In genomic region chr19:55563148-55563651, GRCm38 (mm10) we compare ENCODE assay signal across 8 mouse cellular contexts.
DNase-seq lines count a peak whose midpoint lies in the region; ATAC-seq and TF ChIP-seq lines count a peak whose summit lies in the region.

No protein-coding gene starts in this region.

- H3K27me3 ChIP-seq in liver, embryonic 12.5 days (replicated peaks), result no peaks in the 10 kb centered on the region
- no peaks in the 10 kb centered on the region for H3K27me3 ChIP-seq in forebrain, embryonic 16.5 days (replicated peaks; ENCODE audit: control insufficient read depth, insufficient read depth, low read length)

- H3K4me1 ChIP-seq in liver, embryonic 12.5 days, result peaks cover 49% of the 10 kb centered on the region
- 0 out of 2 replicates have a peak, but pooled peaks cover 3% of the 10 kb centered on the region for H3K4me1 ChIP-seq in forebrain, embryonic 16.5 days (replicated peaks; ENCODE audit: control insufficient read depth, insufficient read depth, low read length)

- no peak overlapping the region for H3K4me3 ChIP-seq in liver, embryonic 12.5 days
- H3K4me3 ChIP-seq in forebrain, embryonic 16.5 days (replicated peaks; ENCODE audit: low read length), result no peak overlapping the region
- no peak overlapping the region for H3K4me3 ChIP-seq in left cerebral cortex, adult 2 months

- ATAC-seq in liver, embryonic 12.5 days, result no peak
- no peak for ATAC-seq in forebrain, embryonic 16.5 days

- H3K4me2 ChIP-seq in liver, embryonic 12.5 days, result no peak overlapping the region
- no peak overlapping the region for H3K4me2 ChIP-seq in forebrain, embryonic 16.5 days (ENCODE audit: low read length)

- 65% methylated on average over 15 of the region's 15 CpGs for WGBS in liver, embryonic 12.5 days (ENCODE audit: insufficient replicate concordance)
- 72% methylated on average over 15 of the region's 15 CpGs for WGBS in forebrain, embryonic 16.5 days

- H3K27ac ChIP-seq in liver, embryonic 12.5 days, result peak overlapping the region; percentile 68; the same call in 1 of the 2 replicates
- H3K27ac ChIP-seq in forebrain, embryonic 16.5 days (ENCODE audit: low read length), result no peak overlapping the region
- no peak overlapping the region for H3K27ac ChIP-seq in left cerebral cortex, adult 2 months

- no peak overlapping the region for H3K9ac ChIP-seq in liver, embryonic 12.5 days
- H3K9ac ChIP-seq in forebrain, embryonic 16.5 days (replicated peaks; ENCODE audit: low read depth, low read length), result no peak overlapping the region

- no peak for TF ChIP-seq CTCF in left cerebral cortex, adult 2 months (IDR thresholded peaks at IDR 0.05)

- intact Hi-C loops in left cerebral cortex, adult 2 months (cut with DNase I), result no loop called here

- no peak for DNase-seq in liver
- peak; percentile 89 for DNase-seq in adrenal gland, postnatal 14 days
- peak; percentile 89 to 92 for DNase-seq in cerebellum, postnatal 25 days
- DNase-seq in heart, postnatal 4 days, result peak; percentile 83
- DNase-seq in spleen, postnatal 10 days (ENCODE audit: low spot score in 2 of 2), result no peak
- no peak for DNase-seq in left cerebral cortex, adult 2 months (ENCODE audit: extremely low spot score in 1 of 2, low spot score in 2 of 2)

- H3K9me3 ChIP-seq in liver, embryonic 12.5 days (replicated peaks), result no peaks in the 10 kb centered on the region
- H3K9me3 ChIP-seq in forebrain, embryonic 16.5 days (ENCODE audit: control insufficient read depth, low read length), result no peaks in the 10 kb centered on the region

- no peaks in the 10 kb centered on the region for H3K36me3 ChIP-seq in liver, embryonic 12.5 days
- no peaks in the 10 kb centered on the region for H3K36me3 ChIP-seq in forebrain, embryonic 16.5 days (ENCODE audit: control insufficient read depth, insufficient read depth)

Comparison
In these comparisons a context has a peak if more than half of its experiments do, and no peak if none do; other contexts are left out.
1. DNase-seq: peak in adrenal gland, postnatal 14 days (single experiment), cerebellum, postnatal 25 days (2 of 2) and heart, postnatal 4 days (single experiment); none in liver (single experiment), spleen, postnatal 10 days (0 of 2) and left cerebral cortex, adult 2 months (0 of 2).